Mouse (Mus musculus) adrenal gland, adult 18-20 months (tissue): ENCODE measurements around the gene Ctsd. TPM values are rescaled to one million over a fixed set of nuclear protein-coding genes. Genes with fewer than 3 reads are reported as not detected.

Experiments
- DNase-seq, 2 experiments: peaks; one replicate each; pipeline ENCODE4 v3.0.0; 2021 to 2022; ENCODE audit warnings: low spot score in 2 of 2
- total RNA-seq, 2 experiments: library from RNA; stranded (reverse); gene quantifications; 1 replicate in 1 of 2; 2 replicates in 1 of 2; pipeline ENCODE4 v1.2.3; 2021

Ctsd gene
- total RNA-seq, 2 experiments from 2014 or later, result 1,152 to 1,350 TPM

GRCm38 (mm10) chr7:142400112-142400749 lies 12.4 kb upstream of the Ctsd start:
- DNase-seq, result no peak

GRCm38 (mm10) chr7:142399250-142399649 lies 11.4 kb upstream of the Ctsd start:
- no peak for DNase-seq

GRCm38 (mm10) chr7:142398052-142398451 lies 10.2 kb upstream of the Ctsd start:
- no peak for DNase-seq

GRCm38 (mm10) chr7:142396611-142397010 lies 8.8 kb upstream of the Ctsd start:
- DNase-seq, result no peak

- no peak for DNase-seq
Measured at GRCm38 (mm10) chr7:142395472-142395871, 7.6 kb upstream of the Ctsd start.

- no peak for DNase-seq
Measured at GRCm38 (mm10) chr7:142394261-142395190, 6.7 kb upstream of the Ctsd start.

GRCm38 (mm10) chr7:142393191-142393590 lies 5.4 kb upstream of the Ctsd start:
- DNase-seq, result peak; percentile 64 to 79

- DNase-seq, result no peak
Measured at GRCm38 (mm10) chr7:142391609-142392008, 3.8 kb upstream of the Ctsd start.

- DNase-seq, result peak in 1 of 2 experiments; percentile 21
Measured at GRCm38 (mm10) chr7:142391108-142391507, 3.3 kb upstream of the Ctsd start.

- no peak for DNase-seq
Measured at GRCm38 (mm10) chr7:142389961-142390650, 2.3 kb upstream of the Ctsd start.

GRCm38 (mm10) chr7:142388740-142389139 lies 902 bp upstream of the Ctsd start:
- peak in 1 of 2 experiments; percentile 1 for DNase-seq

- DNase-seq, result no peak
Measured at GRCm38 (mm10) chr7:142388198-142388597, 360 bp upstream of the Ctsd start.

- DNase-seq, result no peak
Measured at GRCm38 (mm10) chr7:142386621-142387201, 1.1 kb downstream of the Ctsd start.

- peak in 1 of 2 experiments; percentile 1 for DNase-seq
Measured at GRCm38 (mm10) chr7:142385742-142386403, 2.0 kb downstream of the Ctsd start.

- no peak for DNase-seq
Measured at GRCm38 (mm10) chr7:142384306-142384705, 3.5 kb downstream of the Ctsd start.

GRCm38 (mm10) chr7:142382567-142382966 lies 5.3 kb downstream of the Ctsd start, which contains the start of gene Gm49369:
Gene Gm49369, minus strand, starts transcription at chr7:142382667.
- DNase-seq, result peak in 1 of 2 experiments; percentile 1

- no peak for DNase-seq
Measured at GRCm38 (mm10) chr7:142381175-142381574, 6.7 kb downstream of the Ctsd start.

- DNase-seq, result no peak
Measured at GRCm38 (mm10) chr7:142379186-142379585, 8.7 kb downstream of the Ctsd start.

- DNase-seq, result no peak
Measured at GRCm38 (mm10) chr7:142377233-142377925, 10.5 kb downstream of the Ctsd start.

- no peak for DNase-seq
Measured at GRCm38 (mm10) chr7:142376096-142376495, 11.7 kb downstream of the Ctsd start.
